Mouse (Mus musculus) forebrain, embryonic 14.5 days (tissue): ENCODE measurements at regions not wholly inside any gene's neighbourhood (a gene's known extent, or its start where the extent isn't known, plus 50 kb on each side); places are given as distances from the start of the nearest gene placed in this dataset.

ENCODE experiments used
- ATAC-seq: fragments of 200-750 bp; cut with Nextera tagmentation; 2 replicates; pipeline ENCODE4 v1.8.0; 2017; ENCODE audit warnings: mild to moderate bottlenecking, moderate library complexity
- DNase-seq: peaks from one replicate; pipeline ENCODE4 v3.0.0-alpha.2; 2015; ENCODE audit warnings: low spot score
- H3K27ac ChIP-seq: fragments of 300-500 bp; sonication (generic); 2 replicates; pipeline ENCODE4 v1.5.1; 2014; ENCODE audit warnings: low read depth, mild to moderate bottlenecking, control low read depth, low read length, moderate library complexity
- H3K27me3 ChIP-seq: fragments of 300-500 bp; sonication (generic); replicated peaks from 2 replicates; pipeline ENCODE4 v1.6.1; 2014; ENCODE audit warnings: low read length, control low read depth, mixed read lengths; ENCODE audit not compliant: control insufficient read depth, insufficient read depth
- H3K36me3 ChIP-seq: fragments of 300-500 bp; sonication (generic); 2 replicates; pipeline ENCODE4 v1.6.1; 2014; ENCODE audit warnings: low read length, control low read depth; ENCODE audit not compliant: control insufficient read depth, insufficient read depth
- H3K4me1 ChIP-seq: fragments of 300-500 bp; sonication (generic); 2 replicates; pipeline ENCODE4 v1.6.1; 2014; ENCODE audit warnings: antibody characterized with exemption, low read length, control low read depth; ENCODE audit not compliant: control insufficient read depth, insufficient read depth
- H3K4me2 ChIP-seq: fragments of 300-500 bp; sonication (generic); 2 replicates; pipeline ENCODE4 v1.6.1; 2014; ENCODE audit warnings: mild to moderate bottlenecking, control low read depth, low read length
- H3K4me3 ChIP-seq: fragments of 300-500 bp; sonication (generic); 2 replicates; pipeline ENCODE4 v1.5.1; 2014; ENCODE audit warnings: low read depth, low read length, control low read depth
- H3K9ac ChIP-seq: fragments of 300-500 bp; sonication (generic); 2 replicates; pipeline ENCODE4 v1.6.1; 2014; ENCODE audit warnings: mild to moderate bottlenecking, low read length, control low read depth, moderate library complexity
- H3K9me3 ChIP-seq: fragments of 300-500 bp; sonication (generic); replicated peaks from 2 replicates; pipeline ENCODE4 v1.6.1; 2016; ENCODE audit warnings: low read length, control low read depth, mixed read lengths; ENCODE audit not compliant: control insufficient read depth
- WGBS: fragments of 180-500 bp; shearing (Covaris S2); extraction: QIAGEN DNeasy Blood & Tissue Kit; methylation state at CpG from one replicate; pipeline ENCODE4 v1.1.7; 2014; 5-methylcytosine and 5-hydroxymethylcytosine counted together

DNA sequence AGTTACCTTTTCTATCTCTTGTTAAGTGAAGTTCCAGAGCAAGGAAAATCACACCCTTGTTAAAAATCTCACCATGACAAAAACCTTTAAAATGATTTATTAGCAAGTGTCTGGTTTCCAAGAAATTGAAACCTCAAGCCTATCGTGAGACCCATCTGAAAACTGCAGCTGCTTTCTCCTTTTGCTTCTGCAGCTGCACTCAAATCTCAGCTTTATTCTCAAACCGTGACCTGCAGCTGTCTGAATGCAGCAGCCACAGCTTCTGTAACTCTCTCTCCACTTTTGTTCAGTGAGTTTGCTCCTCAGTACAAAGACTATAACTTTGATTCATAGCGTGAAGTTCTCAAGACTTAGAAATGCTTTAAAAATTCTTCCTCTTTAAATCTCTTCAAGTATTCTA lies 713.3 kb upstream of the Pom121l12 start:
- no peaks in the 10 kb centered on the region for H3K36me3 ChIP-seq
- H3K4me2 ChIP-seq: no peak overlapping the region
- no peak overlapping the region for H3K27ac ChIP-seq
- H3K27me3 ChIP-seq: no peaks in the 10 kb centered on the region
- H3K9ac ChIP-seq: no peak overlapping the region
- ATAC-seq (no peak), DNase-seq (peak; percentile 38)
- H3K4me1 ChIP-seq: no peaks in the 10 kb centered on the region
- 61% methylated on average over 3 of the region's 3 CpGs for WGBS
- H3K9me3 ChIP-seq: no peaks in the 10 kb centered on the region
- no peak overlapping the region for H3K4me3 ChIP-seq

DNA sequence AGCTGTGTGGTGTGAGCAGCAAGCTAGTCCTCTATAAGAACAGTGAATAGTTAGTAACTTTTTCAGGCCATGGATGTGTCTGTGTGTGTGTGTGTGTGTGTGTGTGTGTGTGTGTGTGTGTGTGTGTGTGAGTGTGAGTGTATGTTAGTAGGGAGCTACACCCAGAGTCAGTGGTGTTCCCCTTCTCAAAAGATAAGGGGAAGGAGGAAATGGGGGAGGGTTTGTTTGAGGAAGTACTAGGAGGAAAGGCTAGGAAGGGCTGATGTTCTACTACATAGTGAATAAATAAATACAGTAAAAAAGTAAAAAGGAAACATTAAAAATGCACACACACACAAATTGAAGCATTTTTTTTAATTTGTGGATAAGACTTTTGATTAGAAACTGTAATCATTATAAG lies 705.8 kb upstream of the Pom121l12 start:
- no peak for ATAC-seq
- Histone ChIP-seq H3K4me3 (no peak overlapping the region), H3K27me3 (no peaks in the 10 kb centered on the region), H3K4me1 (no peaks in the 10 kb centered on the region), H3K9me3 (no peaks in the 10 kb centered on the region), H3K27ac (no peak overlapping the region), H3K4me2 (no peak overlapping the region), H3K9ac (no peak overlapping the region), H3K36me3 (no peaks in the 10 kb centered on the region)
- DNase-seq: no peak
